Mouse (Mus musculus) liver, embryonic 14.5 days (tissue): ENCODE measurements around the gene Nr1h4. TPM values are rescaled to one million over a fixed set of nuclear protein-coding genes. Genes with fewer than 3 reads are reported as not detected.

Source experiments
- ATAC-seq: fragments of 200-750 bp; cut with Nextera tagmentation; 2 replicates; pipeline ENCODE4 v1.8.0; 2017; ENCODE audit warnings: moderate number of reproducible peaks, mild to moderate bottlenecking, moderate library complexity; ENCODE audit not compliant: insufficient read depth
- DNase-seq, 3 experiments: peaks; one replicate each; pipeline ENCODE4 v3.0.0-alpha.2; 2012 to 2013; ENCODE audit warnings: low read depth in 3 of 3, low spot score in 3 of 3
- H3K27ac ChIP-seq: fragments of 300-500 bp; sonication (generic); 2 replicates; pipeline ENCODE4 v1.5.1; 2014; ENCODE audit warnings: moderate library complexity, mild to moderate bottlenecking, control low read depth, inconsistent platforms
- H3K27me3 ChIP-seq: fragments of 300-500 bp; sonication (generic); 2 replicates; pipeline ENCODE4 v1.6.1; 2014; ENCODE audit warnings: mild to moderate bottlenecking, low read length, moderate library complexity; ENCODE audit not compliant: control insufficient read depth, insufficient read depth
- H3K36me3 ChIP-seq: fragments of 300-500 bp; sonication (generic); replicated peaks from 2 replicates; pipeline ENCODE4 v1.6.1; 2014; ENCODE audit warnings: low read depth; ENCODE audit not compliant: control insufficient read depth, insufficient read depth
- H3K4me1 ChIP-seq, 2 experiments: fragments of 200-500 bp in 1 of 2; fragments of 300-500 bp in 1 of 2; sonication (generic) in 1 of 2; replicated peaks; 2 replicates each; pipeline ENCODE4 v1.6.1; 2012 to 2014; ENCODE audit warnings: antibody characterized with exemption in 1 of 2, inconsistent platforms in 1 of 2, low read length in 1 of 2; ENCODE audit not compliant: control insufficient read depth in 2 of 2, insufficient read depth in 2 of 2
- H3K4me2 ChIP-seq: fragments of 300-500 bp; sonication (generic); 2 replicates; pipeline ENCODE4 v1.6.1; 2014; ENCODE audit warnings: low read depth, mild to moderate bottlenecking, control low read depth, moderate library complexity
- H3K4me3 ChIP-seq, 2 experiments: fragments of 200-500 bp in 1 of 2; fragments of 300-500 bp in 1 of 2; sonication (generic) in 1 of 2; 2 replicates each; pipeline ENCODE4 v1.5.1; 2012 to 2014; ENCODE audit warnings: low read depth in 2 of 2, low read length in 2 of 2, mild to moderate bottlenecking in 2 of 2, control low read depth in 1 of 2, inconsistent platforms in 1 of 2, moderate library complexity in 1 of 2; ENCODE audit not compliant: insufficient read depth in 1 of 2
- H3K9ac ChIP-seq: fragments of 300-500 bp; sonication (generic); replicated peaks from 2 replicates; pipeline ENCODE4 v1.6.1; 2014; ENCODE audit warnings: mild to moderate bottlenecking, control low read depth, moderate library complexity
- H3K9me3 ChIP-seq: fragments of 300-500 bp; sonication (generic); 2 replicates; pipeline ENCODE4 v1.6.1; 2016; ENCODE audit warnings: low read length, mixed read lengths; ENCODE audit not compliant: control insufficient read depth
- CTCF ChIP-seq: IDR thresholded peaks from 2 replicates; pipeline ENCODE4 v1.5.1; 2016; ENCODE audit warnings: antibody characterized with exemption, low read depth, control low read depth
- EP300 ChIP-seq: IDR thresholded peaks from 2 replicates; pipeline ENCODE4 v1.6.1; 2016; ENCODE audit warnings: antibody characterized with exemption, low read depth
- WGBS: fragments of 180-500 bp; shearing (Covaris S2); extraction: QIAGEN DNeasy Blood & Tissue Kit; methylation state at CpG from one replicate; pipeline ENCODE4 v1.1.7; 2014; ENCODE audit not compliant: insufficient replicate concordance; 5-methylcytosine and 5-hydroxymethylcytosine counted together
- polyA plus RNA-seq, 2 experiments: library from polyadenylated mRNA; depleted of rRNA in 1 of 2; stranded (reverse) in 1 of 2; unstranded in 1 of 2; fragments of >200 nt; fragmentation: Nextera tagmentation in 1 of 2; extraction: Ambion mirVana in 1 of 2; gene quantifications; 2 replicates each; pipeline versions ENCODE4 v1.2.1 to v1.2.3; 2012 to 2014

The Nr1h4 gene
- polyA plus RNA-seq, 2 experiments = 2.9 to 3.9 TPM

DNA sequence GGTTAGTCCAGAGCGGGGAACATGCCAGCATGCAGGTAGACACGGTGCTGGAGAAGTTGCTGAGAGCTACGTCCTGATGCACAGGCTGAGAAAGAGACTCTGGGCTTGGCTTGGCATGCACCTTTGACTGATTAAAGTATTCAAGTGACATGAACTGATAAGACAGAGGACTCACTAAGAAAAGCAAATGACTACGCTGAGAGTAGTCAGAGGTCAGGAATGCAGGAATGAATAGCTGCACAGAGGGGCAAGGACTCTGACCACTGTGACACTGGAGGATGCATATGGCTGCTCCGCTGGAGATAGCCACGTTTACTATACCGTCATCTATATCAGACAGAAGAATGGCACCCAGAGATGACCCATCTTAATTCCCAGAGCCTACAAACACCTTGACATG, 94.0 kb downstream of the Nr1h4 start:
- H3K4me2 ChIP-seq = no peak overlapping the region
- DNase-seq (no peak), ATAC-seq (no peak)
- 62% methylated on average over 7 of the region's 7 CpGs for WGBS
- H3K27me3 ChIP-seq = no peaks in the 10 kb centered on the region
- H3K9me3 ChIP-seq = no peaks in the 10 kb centered on the region
- no peak overlapping the region for H3K9ac ChIP-seq
- peaks cover 3 to 14% of the 10 kb centered on the region in 2 experiments for H3K4me1 ChIP-seq
- no peak overlapping the region for H3K4me3 ChIP-seq
- peaks cover 11% of the 10 kb centered on the region for H3K36me3 ChIP-seq
- TF ChIP-seq CTCF (no peak), EP300 (no peak)
- H3K27ac ChIP-seq = no peak overlapping the region

DNA sequence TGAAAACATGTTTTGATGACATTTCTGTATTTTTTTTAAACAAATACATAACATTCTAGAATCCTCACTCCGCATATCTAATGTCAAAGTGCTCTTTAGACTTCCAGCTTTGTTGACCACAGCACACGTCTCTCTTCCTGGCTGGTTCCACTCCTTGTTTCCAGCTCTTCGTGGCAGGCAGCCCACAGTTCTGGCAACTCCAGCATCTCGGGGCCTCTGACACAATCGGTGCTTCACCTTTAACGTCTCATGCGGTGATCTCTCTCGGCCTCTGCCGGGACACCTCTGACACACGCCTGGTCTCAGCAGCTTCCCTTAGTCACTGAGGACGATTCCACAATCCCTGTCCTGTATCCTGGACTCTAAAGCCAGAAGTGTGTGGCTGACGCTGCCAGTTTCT, 95.4 kb downstream of the Nr1h4 start:
- DNase-seq (no peak), ATAC-seq (no peak)
- Histone ChIP-seq H3K27ac (no peak overlapping the region), H3K36me3 (peaks cover 14% of the 10 kb centered on the region), H3K4me3 (no peak overlapping the region), H3K27me3 (no peaks in the 10 kb centered on the region), H3K4me1 (peaks cover 3 to 10% of the 10 kb centered on the region in 2 experiments), H3K9ac (no peak overlapping the region), H3K9me3 (no peaks in the 10 kb centered on the region), H3K4me2 (no peak overlapping the region)
- WGBS = 86% methylated on average over 12 of the region's 12 CpGs
- no peak for TF ChIP-seq EP300
- no peak for TF ChIP-seq CTCF

DNA sequence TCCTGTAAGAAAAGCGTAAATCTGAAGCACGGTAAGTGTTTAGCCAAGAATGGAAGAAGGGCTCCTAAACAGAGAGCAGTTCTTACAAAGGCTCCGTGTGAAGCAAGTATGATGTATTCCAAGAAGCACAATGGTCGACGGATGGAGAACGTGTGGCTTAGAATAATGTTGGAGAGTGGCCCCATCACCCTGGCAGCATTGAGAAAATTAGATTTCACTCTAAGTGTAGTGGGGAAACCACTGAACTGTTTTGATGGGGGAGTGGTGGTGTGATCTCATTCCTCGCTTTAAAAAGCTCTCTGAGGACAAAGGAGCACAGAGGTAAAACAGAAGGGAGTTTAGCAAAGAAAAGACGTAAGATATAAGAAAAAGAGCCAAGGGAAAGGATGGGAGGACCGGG, 95.9 kb downstream of the Nr1h4 start:
- Histone ChIP-seq H3K4me2 (no peak overlapping the region), H3K9ac (no peak overlapping the region), H3K4me1 (peaks cover under 1 to 8% of the 10 kb centered on the region in 2 experiments), H3K4me3 (no peak overlapping the region), H3K27ac (no peak overlapping the region), H3K9me3 (no peaks in the 10 kb centered on the region), H3K36me3 (peaks cover 14% of the 10 kb centered on the region), H3K27me3 (no peaks in the 10 kb centered on the region)
- DNase-seq (no peak), ATAC-seq (no peak)
- WGBS = 83% methylated on average over 9 of the region's 9 CpGs
- no peak for TF ChIP-seq CTCF

DNA sequence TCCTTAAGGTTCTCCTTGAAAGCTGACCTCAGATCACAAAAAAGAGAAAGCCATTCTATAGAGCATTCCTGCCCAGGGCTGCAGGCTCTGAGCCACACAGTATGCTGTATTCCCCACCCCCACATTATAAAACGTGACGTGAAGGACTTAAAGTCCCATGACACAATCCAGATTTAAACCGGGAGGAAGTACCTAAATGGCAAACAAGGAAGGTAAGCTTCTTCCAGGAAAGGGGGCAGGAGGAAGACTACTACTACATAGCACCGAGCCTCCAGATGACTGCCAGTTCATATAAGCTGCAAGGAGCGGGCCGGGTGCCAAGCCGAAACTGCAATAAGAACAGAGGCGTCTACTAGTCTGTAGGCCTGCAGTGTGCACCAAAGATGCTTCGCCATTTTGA, 97.5 kb downstream of the Nr1h4 start:
- Histone ChIP-seq H3K9ac (no peak overlapping the region), H3K4me1 (peaks cover 0 to 7% of the 10 kb centered on the region in 2 experiments; a peak in 2 of 4 replicates), H3K27ac (no peak overlapping the region), H3K36me3 (peaks cover 14% of the 10 kb centered on the region), H3K27me3 (no peaks in the 10 kb centered on the region), H3K4me2 (no peak overlapping the region), H3K4me3 (no peak overlapping the region), H3K9me3 (no peaks in the 10 kb centered on the region)
- no peak for TF ChIP-seq EP300
- no peak for TF ChIP-seq CTCF
- no peak for ATAC-seq
- no peak for DNase-seq
- 82% methylated on average over 9 of the region's 9 CpGs for WGBS

DNA sequence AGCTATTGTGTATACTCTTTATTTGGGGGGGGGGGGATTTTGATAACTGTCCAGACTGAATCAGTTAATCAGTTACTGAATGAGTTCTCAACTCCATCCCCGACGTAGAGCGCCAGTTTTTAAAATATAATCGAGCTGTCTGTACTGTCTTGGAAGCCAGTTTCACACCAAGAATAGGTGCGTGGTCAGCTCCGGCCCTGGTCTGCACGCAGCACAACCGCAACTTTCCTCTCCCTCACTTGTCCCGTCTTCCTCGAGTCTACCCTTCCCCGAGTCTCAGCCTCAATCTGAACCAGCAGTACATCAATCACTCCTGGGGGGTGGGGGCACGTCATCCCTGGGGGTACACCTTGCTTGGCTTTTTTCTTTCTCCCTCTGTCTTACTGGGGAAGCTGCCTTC, 98.0 kb downstream of the Nr1h4 start:
- no peaks in the 10 kb centered on the region for H3K27me3 ChIP-seq
- H3K9me3 ChIP-seq = no peaks in the 10 kb centered on the region
- no peak overlapping the region for H3K4me3 ChIP-seq
- ATAC-seq (no peak), DNase-seq (no peak)
- no peak for TF ChIP-seq CTCF
- TF ChIP-seq EP300 = no peak
- 83% methylated on average over 12 of the region's 12 CpGs for WGBS
- peaks cover 0 to 7% of the 10 kb centered on the region in 2 experiments; a peak in 2 of 4 replicates for H3K4me1 ChIP-seq
- no peak overlapping the region for H3K4me2 ChIP-seq
- no peak overlapping the region for H3K9ac ChIP-seq
- H3K27ac ChIP-seq = no peak overlapping the region
- peaks cover 17% of the 10 kb centered on the region for H3K36me3 ChIP-seq
